Mouse (Mus musculus): ENCODE data around the gene Ankrd6. TPM values are rescaled to one million over a fixed set of nuclear protein-coding genes. Genes with fewer than 3 reads are reported as not detected.

Ankrd6 gene
- polyA plus RNA-seq, 1 experiment = 0.63 TPM

GRCm38 (mm10) chr4:32834541-32834940 lies 116.1 kb downstream of the Ankrd6 start:
- TF ChIP-seq MYOD1 (IDR thresholded peaks at IDR 0.05; ENCODE audit: control insufficient read depth, insufficient read length, low read depth) (no peak), USF1 (IDR thresholded peaks at IDR 0.05; ENCODE audit: low read depth) (no peak), MAX (IDR thresholded peaks at IDR 0.05) (no peak), CTCF (IDR thresholded peaks at IDR 0.05; ENCODE audit: control insufficient read depth, insufficient read depth, insufficient read length) (no peak), MYOG (IDR thresholded peaks at IDR 0.05; ENCODE audit: control insufficient read depth, extremely low read depth, insufficient read length) (no peak)
- H3K79me3 ChIP-seq (ENCODE audit: low read depth) = no peaks in the 10 kb centered on the region
- H3K4me3 ChIP-seq (ENCODE audit: insufficient read depth, poor library complexity, severe bottlenecking) = no peak overlapping the region
- no peaks in the 10 kb centered on the region for H3K36me3 ChIP-seq (ENCODE audit: control insufficient read depth, insufficient read depth)
- H3ac ChIP-seq (ENCODE audit: control insufficient read depth, insufficient read length, low read depth) = no peak overlapping the region
- no peaks in the 10 kb centered on the region for H3K27me3 ChIP-seq (ENCODE audit: control insufficient read depth, insufficient read depth, insufficient read length)
- H3K79me2 ChIP-seq (ENCODE audit: control insufficient read depth, insufficient read depth) = no peaks in the 10 kb centered on the region

GRCm38 (mm10) chr4:32833494-32834282 lies 117.0 kb downstream of the Ankrd6 start:
- H3K27me3 ChIP-seq (ENCODE audit: control insufficient read depth, insufficient read depth, insufficient read length) = no peaks in the 10 kb centered on the region
- no peak overlapping the region for H3K4me3 ChIP-seq (ENCODE audit: insufficient read depth, poor library complexity, severe bottlenecking)
- no peaks in the 10 kb centered on the region for H3K36me3 ChIP-seq (ENCODE audit: control insufficient read depth, insufficient read depth)
- no peak overlapping the region for H3ac ChIP-seq (ENCODE audit: control insufficient read depth, insufficient read length, low read depth)
- no peaks in the 10 kb centered on the region for H3K79me3 ChIP-seq (ENCODE audit: low read depth)
- TF ChIP-seq MYOD1 (IDR thresholded peaks at IDR 0.05; ENCODE audit: control insufficient read depth, insufficient read length, low read depth) = no peak
- TF ChIP-seq USF1 (IDR thresholded peaks at IDR 0.05; ENCODE audit: low read depth) = no peak
- TF ChIP-seq MYOG (IDR thresholded peaks at IDR 0.05; ENCODE audit: control insufficient read depth, extremely low read depth, insufficient read length) = no peak
- no peak for TF ChIP-seq CTCF (IDR thresholded peaks at IDR 0.05; ENCODE audit: control insufficient read depth, insufficient read depth, insufficient read length)
- TF ChIP-seq FOSL1 (IDR thresholded peaks at IDR 0.05; ENCODE audit: insufficient read depth, low read length, poor library complexity, severe bottlenecking) = no peak
- TF ChIP-seq MAX (IDR thresholded peaks at IDR 0.05) = no peak
- TF ChIP-seq CEBPB (IDR thresholded peaks at IDR 0.05; ENCODE audit: low read depth) = no peak
- H3K79me2 ChIP-seq (ENCODE audit: control insufficient read depth, insufficient read depth) = no peaks in the 10 kb centered on the region

DNA sequence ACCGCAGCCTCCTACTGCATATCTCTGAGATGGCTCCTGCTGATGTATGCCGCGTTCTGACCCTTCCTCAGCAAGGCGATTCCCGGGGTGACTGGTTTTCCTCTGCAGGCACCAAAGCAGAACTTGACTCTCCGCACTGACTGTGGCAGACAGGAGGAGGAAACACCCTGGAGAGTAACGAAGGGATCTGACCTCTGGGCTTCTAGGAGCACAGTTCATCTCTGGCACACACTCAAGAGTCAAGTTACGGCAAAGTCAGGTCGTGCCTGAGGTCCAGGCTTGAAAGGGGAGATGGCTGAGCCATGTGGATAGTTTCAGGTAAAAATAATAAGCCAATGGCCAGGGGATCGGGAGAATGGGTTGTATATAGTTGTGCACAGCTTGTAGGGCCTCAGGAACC lies 121.3 kb downstream of the Ankrd6 start:
- H3K27me3 ChIP-seq (ENCODE audit: control insufficient read depth, insufficient read depth, insufficient read length) = no peaks in the 10 kb centered on the region
- H3K4me3 ChIP-seq (ENCODE audit: insufficient read depth, poor library complexity, severe bottlenecking) = no peak overlapping the region
- H3K79me3 ChIP-seq (ENCODE audit: low read depth) = no peaks in the 10 kb centered on the region
- H3K36me3 ChIP-seq (ENCODE audit: control insufficient read depth, insufficient read depth) = no peaks in the 10 kb centered on the region
- no peak overlapping the region for H3ac ChIP-seq (ENCODE audit: control insufficient read depth, insufficient read length, low read depth)
- TF ChIP-seq MYOG (IDR thresholded peaks at IDR 0.05; ENCODE audit: control insufficient read depth, extremely low read depth, insufficient read length) = no peak
- no peak for TF ChIP-seq FOSL1 (IDR thresholded peaks at IDR 0.05; ENCODE audit: insufficient read depth, low read length, poor library complexity, severe bottlenecking)
- TF ChIP-seq CEBPB (IDR thresholded peaks at IDR 0.05; ENCODE audit: low read depth) = no peak
- TF ChIP-seq MYOD1 (IDR thresholded peaks at IDR 0.05; ENCODE audit: control insufficient read depth, insufficient read length, low read depth) = no peak
- no peak for TF ChIP-seq MAX (IDR thresholded peaks at IDR 0.05)
- no peak for TF ChIP-seq USF1 (IDR thresholded peaks at IDR 0.05; ENCODE audit: low read depth)
- no peak for TF ChIP-seq CTCF (IDR thresholded peaks at IDR 0.05; ENCODE audit: control insufficient read depth, insufficient read depth, insufficient read length)
- H3K79me2 ChIP-seq (ENCODE audit: control insufficient read depth, insufficient read depth) = no peaks in the 10 kb centered on the region

DNA sequence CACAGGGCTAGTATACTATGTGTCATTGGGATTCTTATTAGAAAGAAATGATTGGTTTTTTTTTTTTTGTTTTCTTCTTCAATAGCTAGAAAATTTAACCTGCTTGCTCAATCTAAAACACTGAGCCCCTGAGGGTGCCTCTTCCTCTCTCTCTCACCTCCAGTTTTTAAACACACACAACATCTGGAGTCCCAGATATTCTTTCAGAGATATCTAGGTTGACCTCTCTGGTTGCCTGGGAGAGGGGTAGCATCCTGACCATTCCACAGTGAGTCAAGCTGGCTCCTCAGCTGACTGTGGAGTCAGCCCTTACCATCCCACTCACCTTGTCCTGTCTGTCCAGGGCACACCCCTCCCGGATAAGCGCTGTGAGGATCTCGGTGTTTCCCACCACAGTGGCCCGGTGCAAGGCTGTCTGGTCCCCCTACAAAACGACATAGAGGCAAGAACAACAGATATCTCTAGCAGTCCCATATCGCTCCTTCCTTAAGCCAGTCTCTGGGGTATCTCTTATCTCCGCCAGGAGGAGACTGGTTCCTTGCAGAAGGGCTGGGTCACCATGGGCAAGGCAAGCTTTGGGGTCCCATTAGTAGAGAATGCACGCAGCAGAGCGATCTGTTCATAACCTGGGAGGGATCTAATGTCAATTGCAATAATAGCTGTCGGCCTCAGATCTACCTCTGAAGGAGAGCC lies 122.1 kb downstream of the Ankrd6 start:
- Histone ChIP-seq H3K4me3 (ENCODE audit: insufficient read depth, poor library complexity, severe bottlenecking) (no peak overlapping the region), H3K79me2 (ENCODE audit: control insufficient read depth, insufficient read depth) (no peaks in the 10 kb centered on the region), H3K79me3 (ENCODE audit: low read depth) (no peaks in the 10 kb centered on the region), H3ac (ENCODE audit: control insufficient read depth, insufficient read length, low read depth) (no peak overlapping the region), H3K36me3 (ENCODE audit: control insufficient read depth, insufficient read depth) (no peaks in the 10 kb centered on the region), H3K27me3 (ENCODE audit: control insufficient read depth, insufficient read depth, insufficient read length) (no peaks in the 10 kb centered on the region)
- TF ChIP-seq MAX (IDR thresholded peaks at IDR 0.05) (no peak), CEBPB (IDR thresholded peaks at IDR 0.05; ENCODE audit: low read depth) (no peak), FOSL1 (IDR thresholded peaks at IDR 0.05; ENCODE audit: insufficient read depth, low read length, poor library complexity, severe bottlenecking) (no peak), CTCF (IDR thresholded peaks at IDR 0.05; ENCODE audit: control insufficient read depth, insufficient read depth, insufficient read length) (no peak), MYOG (IDR thresholded peaks at IDR 0.05; ENCODE audit: control insufficient read depth, extremely low read depth, insufficient read length) (no peak), USF1 (IDR thresholded peaks at IDR 0.05; ENCODE audit: low read depth) (no peak), MYOD1 (IDR thresholded peaks at IDR 0.05; ENCODE audit: control insufficient read depth, insufficient read length, low read depth) (no peak)

- no peak overlapping the region for H3ac ChIP-seq (ENCODE audit: control insufficient read depth, insufficient read length, low read depth)
- TF ChIP-seq CEBPB (IDR thresholded peaks at IDR 0.05; ENCODE audit: low read depth) = no peak
- no peak for TF ChIP-seq MAX (IDR thresholded peaks at IDR 0.05)
- TF ChIP-seq MYOG (IDR thresholded peaks at IDR 0.05; ENCODE audit: control insufficient read depth, extremely low read depth, insufficient read length) = no peak
- TF ChIP-seq FOSL1 (IDR thresholded peaks at IDR 0.05; ENCODE audit: insufficient read depth, low read length, poor library complexity, severe bottlenecking) = no peak
- no peak for TF ChIP-seq MYOD1 (IDR thresholded peaks at IDR 0.05; ENCODE audit: control insufficient read depth, insufficient read length, low read depth)
- TF ChIP-seq CTCF (IDR thresholded peaks at IDR 0.05; ENCODE audit: control insufficient read depth, insufficient read depth, insufficient read length) = no peak
- TF ChIP-seq USF1 (IDR thresholded peaks at IDR 0.05; ENCODE audit: low read depth) = no peak
- H3K4me3 ChIP-seq (ENCODE audit: insufficient read depth, poor library complexity, severe bottlenecking) = no peak overlapping the region
- H3K27me3 ChIP-seq (ENCODE audit: control insufficient read depth, insufficient read depth, insufficient read length) = no peaks in the 10 kb centered on the region
- no peaks in the 10 kb centered on the region for H3K79me3 ChIP-seq (ENCODE audit: low read depth)
- no peaks in the 10 kb centered on the region for H3K36me3 ChIP-seq (ENCODE audit: control insufficient read depth, insufficient read depth)
- H3K79me2 ChIP-seq (ENCODE audit: control insufficient read depth, insufficient read depth) = no peaks in the 10 kb centered on the region
These were observed 123.7 kb downstream of the Ankrd6 start for GRCm38 (mm10) chr4:32826925-32827324.
